Mouse (Mus musculus) testis, postnatal 10 days (tissue): ENCODE measurements around the gene Rrm2.
"Not testable (repeated sequence)": the region's sequence is repeated elsewhere in the genome, so short reads cannot be mapped to it uniquely, and the experiment has no call there.

Experiments
- DNase-seq: peaks from one replicate; pipeline ENCODE4 v3.0.0; 2021; ENCODE audit warnings: low spot score

The Rrm2 gene

GRCm38 (mm10) chr12:24707954-24708823 lies at the start of gene Rrm2:
TSS of gene Rrm2 (plus strand) at chr12:24708241.
- peak; percentile 98 for DNase-seq

DNA sequence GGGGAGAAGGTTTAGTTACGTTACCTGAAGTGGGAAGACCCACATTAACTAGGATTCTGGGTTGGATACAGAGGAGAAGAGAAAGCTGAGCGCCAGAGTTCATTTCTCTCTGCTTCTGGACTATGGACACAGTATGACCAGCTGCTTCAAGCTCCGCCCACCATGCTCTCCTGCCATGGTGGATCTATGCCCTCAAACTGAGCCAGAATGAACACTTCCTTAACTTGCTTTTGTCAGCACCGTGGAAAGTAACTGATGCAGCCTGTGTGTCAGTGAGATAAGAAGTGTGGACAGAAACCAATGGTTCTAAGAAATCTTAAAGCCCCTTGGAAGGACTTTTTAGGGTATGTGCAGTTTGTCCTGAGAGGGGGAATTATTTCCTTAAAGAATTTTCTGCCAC lies 49.0 kb upstream of the Rrm2 start:
- no peak for DNase-seq

- no peak for DNase-seq
Observed at GRCm38 (mm10) chr12:24659923-24660322, 48.1 kb upstream of the Rrm2 start.

DNA sequence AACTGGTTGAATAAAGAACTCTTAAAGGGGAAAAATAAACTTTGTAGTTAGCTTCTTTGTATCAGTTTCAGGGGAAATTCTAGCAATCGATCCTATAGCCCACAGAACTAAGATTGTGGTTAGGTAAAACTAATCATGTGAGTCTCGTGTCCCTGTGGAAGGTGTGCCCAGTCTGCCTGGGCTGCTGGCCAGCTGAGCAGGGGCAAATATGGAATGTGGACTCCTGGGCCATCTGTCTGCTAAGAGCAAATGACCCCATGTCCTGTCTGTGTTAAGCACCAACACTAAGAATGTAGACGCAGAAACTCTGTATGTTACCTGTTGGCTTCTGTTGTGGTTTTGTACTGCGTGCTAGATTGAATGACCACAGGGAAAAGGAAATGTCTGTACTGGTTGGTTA lies 46.9 kb upstream of the Rrm2 start:
- DNase-seq, result no peak

GRCm38 (mm10) chr12:24662131-24662530 lies 45.9 kb upstream of the Rrm2 start:
- no peak for DNase-seq

- peak; percentile 56 for DNase-seq
Observed at GRCm38 (mm10) chr12:24680096-24680491, 27.9 kb upstream of the Rrm2 start.

GRCm38 (mm10) chr12:24680492-24681285 lies 27.4 kb upstream of the Rrm2 start:
- DNase-seq, result peak; percentile 62

DNA sequence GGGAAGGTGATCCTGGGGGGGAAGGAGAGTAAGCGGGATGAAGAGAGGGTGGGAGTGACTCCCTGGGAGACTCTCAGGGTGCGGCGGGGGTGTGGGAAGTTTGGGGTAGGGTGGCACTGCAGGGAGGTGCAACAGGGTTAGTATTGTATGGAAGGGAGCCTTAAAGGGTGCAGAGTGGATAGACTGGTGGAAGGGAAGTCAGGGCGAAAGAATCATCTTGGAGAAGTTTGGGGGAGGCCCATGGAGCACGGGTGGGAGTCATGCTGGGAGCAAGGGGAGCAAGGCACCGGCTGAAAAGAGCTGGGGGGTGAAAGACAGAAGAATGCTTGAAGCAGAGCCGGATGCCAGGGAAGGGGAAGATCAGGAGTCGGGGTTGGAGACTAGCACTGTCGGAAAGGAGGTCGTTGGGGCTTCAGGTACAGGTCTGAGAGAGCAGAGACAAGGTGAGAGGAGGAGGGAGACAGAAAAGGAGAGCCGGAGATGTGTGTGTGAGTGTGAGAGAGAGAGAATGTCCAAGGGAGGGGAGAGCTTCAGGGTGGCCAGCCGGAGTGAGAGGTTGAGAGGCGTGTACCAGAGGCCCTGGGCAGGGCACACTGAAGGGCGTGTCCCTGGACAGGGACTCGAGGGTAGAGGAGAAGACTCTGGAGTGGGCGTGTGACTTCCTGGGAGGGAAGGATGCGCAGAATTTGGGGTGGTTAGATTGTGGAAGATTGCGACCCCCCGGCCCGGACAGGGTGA lies 26.6 kb upstream of the Rrm2 start, which contains the start of gene Cys1:
Cys1 (minus strand) TSS at position 528 of the 738 bp plus-strand sequence.
- DNase-seq, result no peak

DNA sequence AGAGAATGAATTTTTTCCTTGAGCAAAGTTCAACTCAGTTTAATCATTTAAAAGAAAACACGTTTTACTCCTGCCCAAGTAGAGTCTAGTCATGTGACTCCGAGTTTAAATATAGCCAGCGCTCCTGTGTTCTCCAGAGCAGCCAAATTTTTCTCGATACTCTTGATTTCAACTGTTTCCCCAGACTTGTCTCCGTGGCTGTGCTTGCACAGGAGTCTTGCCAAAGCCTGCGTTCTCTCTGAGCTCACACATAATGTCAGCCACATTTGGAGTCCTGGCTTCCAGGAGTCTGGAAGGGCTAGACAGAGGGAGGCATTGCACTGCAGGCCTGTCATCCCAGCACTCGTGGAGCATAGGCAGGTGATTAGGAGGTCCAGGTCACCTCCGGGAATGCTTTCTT lies 25.5 kb upstream of the Rrm2 start:
- no peak for DNase-seq

DNA sequence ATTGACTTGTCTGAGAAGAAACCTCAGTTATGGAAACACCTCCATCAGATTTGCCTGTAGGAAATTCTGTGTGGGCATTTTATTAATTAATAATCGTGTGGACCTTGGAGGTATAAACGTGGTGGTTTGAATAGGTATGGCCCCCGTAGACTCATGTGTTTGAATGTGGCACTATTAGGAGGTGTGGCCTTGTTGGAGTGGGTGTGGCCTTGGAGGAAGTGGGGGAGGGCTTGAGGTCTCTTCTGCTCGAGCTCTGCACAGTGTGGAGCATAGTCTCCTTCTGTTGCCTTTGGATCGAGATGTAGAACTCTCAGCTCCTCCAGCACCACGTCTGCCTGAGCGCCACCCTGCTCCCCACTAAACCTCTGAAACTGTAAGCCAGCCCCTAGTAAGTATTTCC lies 24.6 kb upstream of the Rrm2 start:
- DNase-seq, result no peak

DNA sequence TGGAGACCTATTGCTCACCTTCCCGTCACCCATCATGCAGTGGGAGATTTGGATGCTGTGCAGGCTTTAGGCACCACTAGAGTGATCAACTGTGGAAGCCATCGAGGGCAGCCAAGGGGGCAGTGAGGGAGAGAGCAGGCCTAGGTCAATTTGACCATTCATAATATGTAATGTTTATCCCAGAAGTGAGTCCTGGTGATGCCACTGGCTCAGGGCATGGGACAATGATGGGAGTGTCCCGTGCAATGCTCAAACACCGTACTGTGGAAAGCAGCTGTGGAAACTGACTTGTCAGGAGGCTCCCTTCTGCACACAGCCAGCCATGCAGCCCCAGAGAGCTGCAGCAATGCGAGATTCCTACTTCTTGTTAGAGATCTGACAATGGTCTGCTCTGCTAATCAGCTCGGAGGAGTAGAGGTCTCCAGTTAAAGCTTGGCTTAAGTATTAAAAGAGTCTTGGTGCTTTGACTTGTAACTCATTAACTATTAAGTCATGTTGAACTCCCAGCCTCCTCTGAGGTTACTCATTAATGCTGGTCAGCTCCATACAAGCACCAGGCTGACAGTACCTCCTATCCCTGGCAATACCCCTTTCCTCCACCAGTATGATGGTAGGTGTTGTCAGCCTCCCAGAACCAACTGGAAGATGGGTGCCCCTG lies 21.9 kb upstream of the Rrm2 start:
- no peak for DNase-seq

- no peak for DNase-seq
Observed at GRCm38 (mm10) chr12:24686696-24687346, 21.2 kb upstream of the Rrm2 start.

- no peak for DNase-seq
Observed at GRCm38 (mm10) chr12:24690351-24690750, 17.7 kb upstream of the Rrm2 start.

DNA sequence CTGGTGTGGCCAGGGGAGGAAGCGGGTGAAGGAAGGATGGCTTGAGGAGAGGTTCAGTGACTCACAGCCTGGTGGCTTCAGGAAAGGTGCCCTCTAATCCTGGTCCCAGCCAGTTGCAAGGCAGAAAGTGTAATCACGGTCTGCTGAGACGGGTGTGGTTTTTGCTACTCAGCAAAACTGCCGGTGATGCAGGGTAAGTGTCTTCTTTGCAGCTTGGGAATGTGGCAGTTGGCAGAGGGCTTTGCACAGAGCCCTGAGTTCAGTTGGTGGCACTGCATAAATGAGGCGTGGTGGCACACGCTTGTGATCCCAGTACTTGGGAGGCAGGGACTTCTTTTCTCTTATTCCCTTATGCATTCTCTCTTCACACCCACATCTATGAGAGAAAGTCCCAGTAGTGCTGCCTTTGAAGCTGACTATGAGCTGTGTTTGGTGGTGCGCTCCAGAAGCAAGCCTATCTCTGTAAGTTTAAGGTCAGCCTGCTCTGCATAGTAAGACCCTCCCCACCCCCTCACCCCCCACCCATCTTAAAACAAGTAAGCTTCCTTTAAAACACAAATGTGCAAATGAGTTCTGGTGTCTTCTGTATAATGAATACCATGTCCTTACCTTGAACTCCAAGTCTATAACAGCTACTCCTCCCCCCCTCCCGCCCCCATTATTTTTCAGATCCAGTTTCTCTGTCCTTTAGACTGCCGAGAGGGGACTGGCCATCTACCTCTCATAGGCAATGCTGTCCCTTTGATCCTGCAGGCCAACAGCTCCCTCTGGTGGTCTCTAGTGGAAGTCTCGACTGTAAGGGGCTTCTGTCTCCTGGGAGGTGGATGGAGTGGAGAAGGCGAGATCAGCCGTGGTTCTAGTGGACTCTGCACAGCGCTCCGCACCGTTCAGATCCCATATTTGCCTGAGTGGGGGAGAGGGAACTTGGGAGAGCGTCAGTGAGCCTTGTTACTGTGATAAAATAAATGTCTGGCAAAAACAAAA lies 11.2 kb upstream of the Rrm2 start:
- DNase-seq, result peak; percentile 89

GRCm38 (mm10) chr12:24697484-24698204 lies 10.4 kb upstream of the Rrm2 start:
- no peak for DNase-seq

- DNase-seq, result no peak
Observed at GRCm38 (mm10) chr12:24698514-24698913, 9.5 kb upstream of the Rrm2 start.

- DNase-seq, result no peak
Observed at GRCm38 (mm10) chr12:24699578-24699977, 8.5 kb upstream of the Rrm2 start.

- not testable (repeated sequence) for DNase-seq
Observed at GRCm38 (mm10) chr12:24701621-24702020, 6.4 kb upstream of the Rrm2 start.

GRCm38 (mm10) chr12:24703013-24703412 lies 5.0 kb upstream of the Rrm2 start:
- no peak for DNase-seq
